Mouse (Mus musculus) lung, postnatal 14 days (tissue): ENCODE data around the gene Maml3.
A peak's percentile ranks its signal among the peaks of the same experiment; 100 is the strongest.

Experiments used
- DNase-seq: peaks from one replicate; pipeline ENCODE4 v3.0.0; 2021

Gene Maml3

GRCm38 (mm10) chr3:51949651-51950050 is 155.2 kb downstream of the Maml3 start:
- DNase-seq: no peak

- DNase-seq: no peak
These were observed 157.7 kb downstream of the Maml3 start for GRCm38 (mm10) chr3:51947168-51947567.

GRCm38 (mm10) chr3:51943642-51944041 is 161.2 kb downstream of the Maml3 start:
- no peak for DNase-seq

GRCm38 (mm10) chr3:51941781-51942180 is 163.1 kb downstream of the Maml3 start:
- DNase-seq: peak; percentile 34

- no peak for DNase-seq
These were observed 165.0 kb downstream of the Maml3 start for GRCm38 (mm10) chr3:51939864-51940263.

GRCm38 (mm10) chr3:51939054-51939453 is 165.8 kb downstream of the Maml3 start:
- no peak for DNase-seq

- no peak for DNase-seq
These were observed 167.7 kb downstream of the Maml3 start for GRCm38 (mm10) chr3:51937176-51937575.

GRCm38 (mm10) chr3:51934531-51935485 is 170.1 kb downstream of the Maml3 start:
- no peak for DNase-seq

GRCm38 (mm10) chr3:51928188-51928587 is 176.7 kb downstream of the Maml3 start:
- no peak for DNase-seq

- no peak for DNase-seq
These were observed 177.3 kb downstream of the Maml3 start for GRCm38 (mm10) chr3:51927591-51927990.

GRCm38 (mm10) chr3:51927043-51927442 is 177.8 kb downstream of the Maml3 start:
- DNase-seq: no peak

GRCm38 (mm10) chr3:51925758-51926157 is 179.1 kb downstream of the Maml3 start:
- DNase-seq: no peak

GRCm38 (mm10) chr3:51924636-51925035 is 180.2 kb downstream of the Maml3 start:
- no peak for DNase-seq

- no peak for DNase-seq
These were observed 181.1 kb downstream of the Maml3 start for GRCm38 (mm10) chr3:51923800-51924199.

GRCm38 (mm10) chr3:51916902-51917301 is 188.0 kb downstream of the Maml3 start:
- no peak for DNase-seq

GRCm38 (mm10) chr3:51916060-51916870 is 188.6 kb downstream of the Maml3 start:
- DNase-seq: peak; percentile 57

- no peak for DNase-seq
These were observed 189.5 kb downstream of the Maml3 start for GRCm38 (mm10) chr3:51915415-51915814.

- no peak for DNase-seq
These were observed 190.0 kb downstream of the Maml3 start for GRCm38 (mm10) chr3:51914900-51915299.

- no peak for DNase-seq
These were observed 191.4 kb downstream of the Maml3 start for GRCm38 (mm10) chr3:51913498-51913897.

- no peak for DNase-seq
These were observed 192.7 kb downstream of the Maml3 start for GRCm38 (mm10) chr3:51912214-51912613.

GRCm38 (mm10) chr3:51908437-51908990 is 196.4 kb downstream of the Maml3 start:
- DNase-seq: no peak

GRCm38 (mm10) chr3:51907113-51907860 is 197.6 kb downstream of the Maml3 start:
- DNase-seq: no peak

- DNase-seq: no peak
These were observed 199.0 kb downstream of the Maml3 start for GRCm38 (mm10) chr3:51905903-51906302.
